Mouse (Mus musculus) mesoderm, embryonic 11.5 days (tissue): ENCODE measurements at regions not wholly inside any gene's neighbourhood (a gene's known extent, or its start where the extent isn't known, plus 50 kb on each side); places are given as distances from the start of the nearest gene placed in this dataset.

Experiments used
- DNase-seq: peaks from one replicate; pipeline ENCODE4 v3.0.0-alpha.2; 2012; ENCODE audit warnings: low read depth, low spot score

DNA sequence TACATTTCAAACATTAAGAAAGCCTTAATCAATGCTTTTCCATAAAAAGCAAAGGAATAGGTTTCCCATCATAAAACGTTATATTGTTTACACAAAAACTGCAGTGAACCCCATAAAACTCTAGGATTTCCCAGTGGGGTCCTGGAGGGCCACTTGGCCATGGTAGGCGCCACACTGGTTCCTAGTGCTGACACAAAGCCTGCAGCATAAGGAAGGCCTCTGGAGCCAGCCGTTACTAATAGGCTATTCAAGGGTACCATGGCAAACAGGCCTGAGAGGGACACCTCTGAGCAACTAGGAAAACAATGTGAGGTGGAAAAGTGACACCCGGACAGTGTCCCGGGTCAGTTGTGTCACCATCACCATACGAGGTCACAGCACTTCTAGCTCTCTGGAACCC is 231.9 kb downstream of the Ttc32 start:
- no peak for DNase-seq

GRCm38 (mm10) chr12:9266221-9266620 is 236.4 kb downstream of the Ttc32 start:
- DNase-seq = no peak

- DNase-seq = no peak
Measured at GRCm38 (mm10) chr12:9271484-9271883, 241.7 kb downstream of the Ttc32 start.

- no peak for DNase-seq
Measured at GRCm38 (mm10) chr12:9274181-9274580, 244.4 kb downstream of the Ttc32 start.

GRCm38 (mm10) chr12:9275697-9276096 is 245.9 kb downstream of the Ttc32 start:
- DNase-seq = peak; percentile 64

DNA sequence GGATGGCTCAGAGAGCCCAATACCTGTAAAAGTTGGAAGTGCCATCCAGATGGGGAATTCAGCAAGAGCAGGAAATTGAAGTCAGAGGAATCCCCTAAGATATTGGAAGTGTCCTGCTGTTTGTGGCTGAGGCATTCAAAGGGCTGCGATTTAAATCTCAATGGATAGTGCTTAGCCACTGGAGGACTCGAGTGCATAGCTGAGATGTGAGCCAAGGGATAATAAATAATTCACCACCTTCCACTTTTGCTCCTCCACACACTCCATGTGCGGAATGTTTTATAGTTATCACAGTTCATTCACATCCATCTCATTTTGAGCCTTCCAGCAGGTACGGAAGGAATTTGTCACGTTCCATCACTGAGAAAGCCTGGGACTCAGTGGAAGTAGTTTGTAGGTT is 248.9 kb downstream of the Ttc32 start:
- DNase-seq = peak; percentile 14

GRCm38 (mm10) chr12:9279893-9280605 is 250.3 kb downstream of the Ttc32 start:
- DNase-seq = no peak

DNA sequence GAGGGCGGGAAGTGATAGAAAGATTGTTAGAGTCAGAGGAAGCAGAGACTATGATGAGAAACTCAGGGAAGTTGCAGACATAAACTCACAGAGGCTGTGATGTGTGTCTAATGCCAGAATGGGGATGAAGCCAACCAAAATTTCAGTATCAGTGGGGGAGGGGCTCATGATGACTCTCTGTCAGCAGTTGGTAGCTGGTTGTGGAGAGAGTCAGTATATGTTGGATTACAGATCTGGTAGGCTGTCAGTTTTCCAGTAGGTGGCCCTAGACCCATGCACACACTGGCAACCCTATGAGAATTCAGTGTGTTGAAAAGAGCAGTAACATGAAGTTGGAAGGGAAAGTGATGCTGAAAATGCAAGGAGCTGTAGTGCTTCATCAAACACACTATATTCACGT is 257.5 kb downstream of the Ttc32 start:
- DNase-seq = no peak

DNA sequence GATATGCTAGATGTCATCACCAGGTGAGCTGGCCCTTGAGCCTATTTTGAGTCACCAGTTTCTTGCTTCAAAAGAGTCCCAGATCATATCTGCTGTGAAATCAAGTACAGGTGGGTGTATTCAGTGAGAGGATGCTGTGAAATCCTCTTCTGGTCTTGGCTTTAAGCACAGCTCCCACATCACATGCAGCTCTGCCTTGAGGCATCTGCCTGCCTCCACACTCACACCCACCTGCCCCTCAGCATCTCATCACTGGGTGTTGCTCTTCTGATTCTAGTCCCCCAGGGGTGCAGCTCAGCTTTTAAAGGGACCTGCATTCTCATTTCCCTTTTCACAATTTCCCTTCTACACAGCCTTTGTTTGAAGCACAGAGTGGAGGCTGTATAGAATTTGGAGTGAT is 262.9 kb downstream of the Ttc32 start:
- no peak for DNase-seq

GRCm38 (mm10) chr12:9295211-9295610 is 265.4 kb downstream of the Ttc32 start:
- no peak for DNase-seq

DNA sequence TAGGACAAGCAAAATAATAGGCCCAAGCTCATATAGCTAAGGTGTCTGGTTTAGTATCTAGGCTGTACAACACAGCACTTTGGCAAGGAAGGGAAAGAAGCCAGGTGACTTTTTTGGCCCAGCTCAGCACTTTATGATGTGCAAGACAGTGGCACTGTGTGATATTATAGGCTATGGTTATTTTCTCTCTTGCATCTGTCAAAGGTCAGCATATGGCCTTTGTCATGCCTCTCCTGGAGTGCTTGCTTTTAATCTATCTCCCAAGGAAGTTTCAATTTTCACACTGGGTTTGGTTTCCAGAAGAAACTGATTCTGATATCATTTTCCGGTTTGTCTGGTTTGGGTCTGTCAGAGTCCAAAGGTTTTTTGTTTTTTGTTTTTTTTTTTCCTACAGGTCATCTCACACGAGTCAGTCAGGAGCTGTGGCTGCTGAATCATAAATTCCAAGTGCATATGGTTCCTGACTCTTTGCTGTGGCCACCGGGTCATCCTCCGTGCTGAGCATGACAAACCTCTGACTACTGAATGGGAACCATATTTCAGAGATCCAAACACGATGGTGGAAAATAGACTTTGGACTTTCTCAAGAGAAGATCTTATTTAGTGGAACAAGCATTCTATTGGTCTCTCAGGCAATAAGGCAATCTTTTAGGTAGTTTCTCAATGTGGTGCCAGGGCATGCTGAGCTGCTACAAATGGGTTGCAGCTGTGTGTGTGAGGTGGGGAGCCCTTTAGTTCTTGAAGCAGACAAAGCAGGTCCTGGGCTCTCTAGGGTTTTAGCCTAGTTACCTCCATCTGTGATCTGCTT is 269.3 kb downstream of the Ttc32 start:
- peak; percentile 37 for DNase-seq

DNA sequence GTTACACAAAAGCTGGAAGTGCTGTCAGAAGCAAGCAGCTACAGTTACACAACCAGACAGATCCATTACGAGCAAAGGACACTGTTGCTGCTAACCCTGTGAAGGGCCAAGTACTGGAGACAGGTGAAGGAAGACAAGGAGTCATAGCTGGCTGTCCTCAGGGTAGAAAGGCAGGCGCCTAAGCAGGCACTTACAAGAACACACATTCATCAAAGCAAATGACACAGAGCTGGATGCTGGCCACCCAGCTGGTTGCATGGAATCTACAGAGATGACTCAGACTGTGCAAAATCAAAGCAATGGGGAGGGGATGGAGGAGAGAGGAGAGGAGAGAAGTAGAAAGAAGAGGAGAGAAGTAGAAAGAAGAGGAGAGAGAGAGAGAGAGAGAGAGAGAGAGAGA is 265.8 kb upstream of the Osr1 start:
- no peak for DNase-seq

GRCm38 (mm10) chr12:9337891-9338672 is 231.8 kb upstream of the Osr1 start:
- DNase-seq = peak; percentile 43

GRCm38 (mm10) chr12:9338801-9339231 is 231.1 kb upstream of the Osr1 start:
- peak; percentile 80 for DNase-seq

- no peak for DNase-seq
Measured at GRCm38 (mm10) chr12:9340769-9341168, 229.1 kb upstream of the Osr1 start.

DNA sequence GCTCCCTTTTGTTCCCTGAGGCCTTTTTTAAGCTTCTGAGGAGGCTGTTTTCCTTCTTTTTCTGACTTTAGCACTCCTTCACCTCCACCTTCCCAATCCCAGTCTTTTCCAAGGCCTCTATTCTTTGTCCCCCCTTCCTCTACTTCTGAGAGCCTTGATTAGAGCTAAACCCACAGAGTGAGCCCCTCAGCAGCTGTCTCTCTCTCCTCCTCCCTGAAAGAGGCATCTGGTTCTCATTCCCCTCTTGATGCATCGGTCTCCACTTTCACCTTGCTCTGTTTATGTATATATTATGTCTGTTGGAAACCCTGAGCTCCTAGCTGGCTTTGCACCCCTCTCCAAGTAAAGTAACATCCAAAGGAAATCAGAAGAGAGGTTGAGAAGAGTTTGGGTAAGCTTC is 224.6 kb upstream of the Osr1 start:
- peak; percentile 38 for DNase-seq

- no peak for DNase-seq
Measured at GRCm38 (mm10) chr12:9355512-9355911, 214.4 kb upstream of the Osr1 start.

DNA sequence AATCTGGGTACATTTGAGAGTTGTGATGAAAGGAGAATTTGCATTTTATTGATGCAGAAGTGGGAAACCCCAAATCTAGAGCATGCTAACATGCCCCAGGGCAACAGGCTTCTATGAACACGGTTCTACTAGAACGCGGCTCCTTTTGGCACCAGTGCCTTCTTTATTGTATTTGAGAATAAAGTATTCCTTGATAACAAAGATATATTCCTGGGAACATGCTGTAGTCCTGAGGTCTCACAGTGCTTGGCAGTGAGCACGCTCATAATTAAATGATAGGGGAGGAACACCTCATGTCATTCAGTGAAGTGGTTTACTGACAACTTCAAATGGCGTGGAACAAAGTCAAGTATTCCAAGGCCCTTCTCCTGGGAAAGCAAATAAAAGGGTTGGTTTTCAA is 212.1 kb upstream of the Osr1 start:
- DNase-seq = no peak

- no peak for DNase-seq
Measured at GRCm38 (mm10) chr12:9358872-9359271, 211.0 kb upstream of the Osr1 start.

- no peak for DNase-seq
Measured at GRCm38 (mm10) chr12:9365931-9366330, 204.0 kb upstream of the Osr1 start.

- no peak for DNase-seq
Measured at GRCm38 (mm10) chr12:9368682-9369081, 201.2 kb upstream of the Osr1 start.

DNA sequence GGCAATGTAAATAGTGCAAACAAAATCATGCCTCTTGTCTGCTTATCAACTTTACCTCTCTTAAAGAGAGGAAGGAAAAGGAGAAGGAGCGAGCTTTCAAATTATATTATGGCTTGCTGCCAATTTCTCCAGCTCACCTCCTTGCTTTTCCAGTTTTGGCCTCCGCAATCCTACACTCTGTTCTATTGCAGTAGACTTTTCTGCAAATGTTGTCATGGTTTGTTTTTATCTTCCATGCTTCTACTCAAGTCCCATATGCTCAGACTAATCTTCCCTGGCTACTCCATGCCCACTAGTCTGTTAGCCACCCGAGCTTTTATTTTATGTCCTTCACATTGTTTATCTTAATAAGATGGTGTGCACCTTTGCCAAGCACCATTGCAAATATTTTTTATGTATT is 168.0 kb upstream of the Osr1 start:
- DNase-seq = no peak
